In the genomic region with DNA sequence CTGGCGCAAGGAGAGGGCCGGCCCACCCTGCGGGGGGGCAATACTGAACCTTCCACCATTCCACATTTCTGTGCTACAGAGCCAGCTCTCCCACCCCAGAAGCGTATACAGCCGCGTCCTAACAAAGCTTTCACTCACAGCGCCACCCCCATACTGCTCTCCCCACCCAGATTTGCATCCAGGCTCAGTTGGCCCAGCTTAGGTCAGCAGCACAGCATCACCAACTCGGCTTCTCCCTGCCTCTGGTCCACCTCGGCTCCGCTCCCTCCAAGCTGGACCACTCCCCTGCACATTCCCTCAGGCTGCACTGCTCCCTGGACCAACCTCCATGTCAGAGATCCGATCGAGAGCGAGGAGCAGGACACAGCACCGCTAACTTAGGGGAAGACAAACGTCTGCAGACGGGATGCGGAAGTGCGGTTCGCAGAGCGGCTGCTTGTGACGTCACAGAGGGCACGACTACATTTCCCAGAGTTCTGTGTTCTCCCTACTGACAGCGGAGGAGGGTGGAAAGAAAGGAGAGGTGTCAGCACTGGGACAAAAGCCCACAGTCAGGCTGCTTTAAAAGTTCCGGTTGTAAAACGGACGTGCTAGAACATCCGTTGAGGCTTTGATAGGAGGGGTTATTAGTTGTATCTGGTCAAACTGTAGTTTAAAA, we compare ENCODE assay signal across 8 mouse cellular contexts. TPM values are rescaled to one million over a fixed set of nuclear protein-coding genes. Genes with fewer than 3 reads are reported as not detected.
DNase-seq lines count a peak whose midpoint lies in the region; ATAC-seq lines count a peak whose summit lies in the region.

Gene Gm26965, minus strand, starts transcription at position 399 of the 658 bp plus-strand sequence.
Gene Zfp87, minus strand, starts transcription at position 425 of the 658 bp plus-strand sequence.

- ATAC-seq in forebrain, embryonic 14.5 days: peak; percentile 99
- peak; percentile 99 for ATAC-seq in neural tube, embryonic 15.5 days (ENCODE audit: low FRiP score)

- peaks cover 11% of the 10 kb centered on the region; the same call in 1 of the 2 replicates for H3K4me1 ChIP-seq in forebrain, embryonic 14.5 days (ENCODE audit: control insufficient read depth, insufficient read depth, low read length)
- peaks cover 26% of the 10 kb centered on the region for H3K4me1 ChIP-seq in neural tube, embryonic 15.5 days

- no peaks in the 10 kb centered on the region for H3K9me3 ChIP-seq in forebrain, embryonic 14.5 days (replicated peaks; ENCODE audit: control insufficient read depth, low read length)
- H3K9me3 ChIP-seq in neural tube, embryonic 15.5 days (replicated peaks): no peaks in the 10 kb centered on the region

- peak within 1 kb of the TSS; percentile 83 for H3K9ac ChIP-seq in forebrain, embryonic 14.5 days (ENCODE audit: low read length)
- peak within 1 kb of the TSS; percentile 87 for H3K9ac ChIP-seq in neural tube, embryonic 15.5 days (replicated peaks)

- H3K4me3 ChIP-seq in forebrain, embryonic 14.5 days (ENCODE audit: low read depth, low read length): peak within 1 kb of the TSS; percentile 80
- H3K4me3 ChIP-seq in neural tube, embryonic 15.5 days (replicated peaks): peak within 1 kb of the TSS; percentile 97

- H3K36me3 ChIP-seq in forebrain, embryonic 14.5 days (ENCODE audit: control insufficient read depth, insufficient read depth, low read length): peaks cover 2% of the 10 kb centered on the region; the same call in 1 of the 2 replicates
- H3K36me3 ChIP-seq in neural tube, embryonic 15.5 days: no peaks in the 10 kb centered on the region

- under 1% methylated on average over 27 of the region's 27 CpGs for WGBS in forebrain, embryonic 14.5 days
- under 1% methylated on average over 27 of the region's 27 CpGs for WGBS in neural tube, embryonic 15.5 days

- H3K4me2 ChIP-seq in forebrain, embryonic 14.5 days (ENCODE audit: low read length): peak within 1 kb of the TSS; percentile 73
- H3K4me2 ChIP-seq in neural tube, embryonic 15.5 days: peak within 1 kb of the TSS; percentile 78

- H3K27ac ChIP-seq in forebrain, embryonic 14.5 days (ENCODE audit: low read depth, low read length): 0 out of 2 replicates have a peak within 1 kb of the TSS, but pooled peaks have one; percentile 45
- peak within 1 kb of the TSS; percentile 86 for H3K27ac ChIP-seq in neural tube, embryonic 15.5 days (replicated peaks)

- DNase-seq in ES-CJ7 (ENCODE audit: low read depth, low spot score): peak; percentile 97
- peak; percentile 86 for DNase-seq in cerebellum, adult 11 months
- peak; percentile 98 for DNase-seq in forebrain, embryonic 14.5 days (ENCODE audit: low spot score)
- peak; percentile 88 to 95 for DNase-seq in heart, postnatal 14 days
- peak; percentile 93 for DNase-seq in layer of hippocampus, adult 11-12 months (ENCODE audit: low spot score)
- DNase-seq in lung, adult 18-20 months: peak; percentile 95 to 96
- DNase-seq in testis, postnatal 14 days (ENCODE audit: low spot score): peak; percentile 89

- intact Hi-C loops in heart, postnatal 14 days (cut with DNase I): no loop called here

- no peaks in the 10 kb centered on the region for H3K27me3 ChIP-seq in forebrain, embryonic 14.5 days (replicated peaks; ENCODE audit: control insufficient read depth, insufficient read depth, low read length)
- no peaks in the 10 kb centered on the region for H3K27me3 ChIP-seq in neural tube, embryonic 15.5 days (replicated peaks)

RNA-seq across cellular contexts. Expression of gene Gm26965, which starts in this region (rescaled TPM):
- polyA plus RNA-seq in forebrain, embryonic 14.5 days (2014; fragmentation: Nextera tagmentation; extraction: Ambion mirVana): 0.33 TPM in 1 of 2 replicates, not detected in the other
- under 1 TPM in 1 of 2 experiments, not detected in 1; 0.45 TPM for total RNA-seq in heart, postnatal 14 days (2021)
- polyA plus RNA-seq in neural tube, embryonic 15.5 days (2015; fragmentation: Nextera tagmentation; extraction: Ambion mirVana): not detected in 2 replicates

RNA-seq across cellular contexts. Expression of gene Zfp87, which starts in this region (rescaled TPM):
- 46.7 and 48.8 TPM in 2 replicates for polyA plus RNA-seq in forebrain, embryonic 14.5 days (2014; fragmentation: Nextera tagmentation; extraction: Ambion mirVana)
- 10 to 100 TPM; 10.9 to 11.0 TPM for total RNA-seq in heart, postnatal 14 days (2021)
- 30.4 and 37.0 TPM in 2 replicates for polyA plus RNA-seq in neural tube, embryonic 15.5 days (2015; fragmentation: Nextera tagmentation; extraction: Ambion mirVana)

Comparison
In these comparisons a context has a peak if more than half of its experiments do, and no peak if none do; other contexts are left out.
1. Peak in every context shown above with its lines: DNase-seq, ATAC-seq, H3K4me3 ChIP-seq and H3K27ac ChIP-seq.